Mouse (Mus musculus): Measurements from ENCODE around the gene Ano9.

GRCm38 (mm10) chr7:141131024-141131820 is 13.6 kb upstream of the Ano9 start:
- TF ChIP-seq CTCF (IDR thresholded peaks at IDR 0.05; ENCODE audit: extremely low read depth, insufficient read length, insufficient replicate concordance, low read depth, low read length): no peak
- no peak for TF ChIP-seq POLR2A (IDR thresholded peaks at IDR 0.05; ENCODE audit: low read depth, low read length)

Data from small intestine, adult 2 months (tissue).